ENCODE assay signal across 8 mouse cellular contexts in genomic region chr12:106378303-106379075, GRCm38 (mm10).
DNase-seq lines count a peak whose midpoint lies in the region; ATAC-seq and TF ChIP-seq lines count a peak whose summit lies in the region.

No protein-coding gene starts in this region.

- no peaks in the 10 kb centered on the region for H3K27me3 ChIP-seq in intestine, embryonic 16.5 days (replicated peaks; ENCODE audit: control insufficient read depth, insufficient read depth, low read length)
- H3K27me3 ChIP-seq in midbrain, embryonic 13.5 days: no peaks in the 10 kb centered on the region

- H3K4me3 ChIP-seq in gastrocnemius, adult 2 months: peak overlapping the region; percentile 4; the same call in 1 of the 2 replicates
- 0 out of 2 replicates have a peak overlapping the region, but pooled peaks have one; percentile 15 for H3K4me3 ChIP-seq in intestine, embryonic 16.5 days (ENCODE audit: low read length)
- peak overlapping the region; percentile 34 for H3K4me3 ChIP-seq in midbrain, embryonic 13.5 days (replicated peaks)

- no peak for DNase-seq in gastrocnemius, adult 2 months
- no peak for DNase-seq in gastrocnemius, adult 8-10 months (ENCODE audit: low spot score in 2 of 2)
- DNase-seq in embryo, embryonic 11 days: peak; percentile 66
- no peak for DNase-seq in ovary, adult 18-20 months (ENCODE audit: low spot score)
- no peak for DNase-seq in c-Kit-positive CD71-positive TER-119-positive erythroid progenitor cells, embryonic 14.5 days (ENCODE audit: low spot score)
- DNase-seq in right cerebral cortex, postnatal 36 days (ENCODE audit: low spot score in 2 of 2): no peak

- H3K4me1 ChIP-seq in intestine, embryonic 16.5 days (ENCODE audit: control insufficient read depth, insufficient read depth, low read length): peaks cover 3% of the 10 kb centered on the region; the same call in 1 of the 2 replicates
- peaks cover 57% of the 10 kb centered on the region for H3K4me1 ChIP-seq in midbrain, embryonic 13.5 days (replicated peaks)

- intact Hi-C loops in gastrocnemius, adult 2 months (cut with DNase I): no loop called here

- H3K27ac ChIP-seq in gastrocnemius, adult 2 months: no peak overlapping the region
- no peak overlapping the region for H3K27ac ChIP-seq in intestine, embryonic 16.5 days (ENCODE audit: low read length)
- H3K27ac ChIP-seq in midbrain, embryonic 13.5 days: peak overlapping the region; percentile 44; the same call in 1 of the 2 replicates

- WGBS in intestine, embryonic 16.5 days: 25% methylated on average over 19 of the region's 19 CpGs
- WGBS in midbrain, embryonic 13.5 days: 11% methylated on average over 19 of the region's 19 CpGs

- H3K9ac ChIP-seq in intestine, embryonic 16.5 days (ENCODE audit: low read depth, low read length): no peak overlapping the region
- peak overlapping the region; percentile 58 for H3K9ac ChIP-seq in midbrain, embryonic 13.5 days (replicated peaks)

- H3K9me3 ChIP-seq in intestine, embryonic 16.5 days (ENCODE audit: control insufficient read depth, low read length): no peaks in the 10 kb centered on the region
- H3K9me3 ChIP-seq in midbrain, embryonic 13.5 days: no peaks in the 10 kb centered on the region

- no peaks in the 10 kb centered on the region for H3K36me3 ChIP-seq in intestine, embryonic 16.5 days (ENCODE audit: control insufficient read depth, insufficient read depth, low read length)
- H3K36me3 ChIP-seq in midbrain, embryonic 13.5 days: no peaks in the 10 kb centered on the region

- TF ChIP-seq CTCF in gastrocnemius, adult 2 months (IDR thresholded peaks at IDR 0.05): no peak

- ATAC-seq in intestine, embryonic 16.5 days: no peak
- ATAC-seq in midbrain, embryonic 13.5 days: no peak

- peak overlapping the region; percentile 44 for H3K4me2 ChIP-seq in intestine, embryonic 16.5 days (ENCODE audit: low read depth, low read length)
- peak overlapping the region; percentile 60 for H3K4me2 ChIP-seq in midbrain, embryonic 13.5 days (replicated peaks)
